Mouse (Mus musculus): Measurements from ENCODE around the gene Gm20388.
A peak's percentile ranks its signal among the peaks of the same experiment; 100 is the strongest.

The Gm20388 gene

GRCm38 (mm10) chr8:120607460-120607859, 696.8 kb downstream of the Gm20388 start:
- no peak for DNase-seq (ENCODE audit: low spot score)

GRCm38 (mm10) chr8:120607885-120608284, 697.2 kb downstream of the Gm20388 start:
- peak; percentile 74 for DNase-seq (ENCODE audit: low spot score)

GRCm38 (mm10) chr8:120610824-120611223, 700.2 kb downstream of the Gm20388 start:
- no peak for DNase-seq (ENCODE audit: low spot score)

GRCm38 (mm10) chr8:120614491-120614890, 703.9 kb downstream of the Gm20388 start:
- DNase-seq (ENCODE audit: low spot score), result no peak

GRCm38 (mm10) chr8:120616663-120617626, 706.3 kb downstream of the Gm20388 start:
- DNase-seq (ENCODE audit: low spot score), result no peak

GRCm38 (mm10) chr8:120618110-120618509, 707.5 kb downstream of the Gm20388 start:
- DNase-seq (ENCODE audit: low spot score), result peak; percentile 58

GRCm38 (mm10) chr8:120619235-120620180, 708.9 kb downstream of the Gm20388 start:
- DNase-seq (ENCODE audit: low spot score), result no peak

GRCm38 (mm10) chr8:120620441-120620840, 709.8 kb downstream of the Gm20388 start:
- DNase-seq (ENCODE audit: low spot score), result no peak

GRCm38 (mm10) chr8:120622161-120622560, 711.5 kb downstream of the Gm20388 start:
- no peak for DNase-seq (ENCODE audit: low spot score)

- DNase-seq (ENCODE audit: low spot score), result no peak
Observed at GRCm38 (mm10) chr8:120623608-120624007, 713.0 kb downstream of the Gm20388 start.

GRCm38 (mm10) chr8:120626461-120626860, 715.8 kb downstream of the Gm20388 start:
- DNase-seq (ENCODE audit: low spot score), result no peak

- DNase-seq (ENCODE audit: low spot score), result no peak
Observed at GRCm38 (mm10) chr8:120627298-120627697, 716.7 kb downstream of the Gm20388 start.

GRCm38 (mm10) chr8:120630031-120630430, 719.4 kb downstream of the Gm20388 start:
- no peak for DNase-seq (ENCODE audit: low spot score)

- DNase-seq (ENCODE audit: low spot score), result no peak
Observed at GRCm38 (mm10) chr8:120630848-120631247, 720.2 kb downstream of the Gm20388 start.

GRCm38 (mm10) chr8:120631441-120632375, 721.1 kb downstream of the Gm20388 start:
- no peak for DNase-seq (ENCODE audit: low spot score)

GRCm38 (mm10) chr8:120632969-120633664, 722.5 kb downstream of the Gm20388 start:
- DNase-seq (ENCODE audit: low spot score), result no peak

- DNase-seq (ENCODE audit: low spot score), result no peak
Observed at GRCm38 (mm10) chr8:120633665-120634271, 723.1 kb downstream of the Gm20388 start.

GRCm38 (mm10) chr8:120634329-120634839, 723.7 kb downstream of the Gm20388 start:
- DNase-seq (ENCODE audit: low spot score), result peak; percentile 30

- DNase-seq (ENCODE audit: low spot score), result no peak
Observed at GRCm38 (mm10) chr8:120641245-120641644, 730.6 kb downstream of the Gm20388 start.

All from urinary bladder, postnatal 25 days (tissue).